Mouse (Mus musculus) liver, embryonic 14.5 days (tissue): Measurements from ENCODE around the gene Xrcc3.

Experiments
- CTCF ChIP-seq: IDR thresholded peaks from 2 replicates; pipeline ENCODE4 v1.5.1; 2016; ENCODE audit warnings: antibody characterized with exemption, low read depth, control low read depth
- EP300 ChIP-seq: IDR thresholded peaks from 2 replicates; pipeline ENCODE4 v1.6.1; 2016; ENCODE audit warnings: antibody characterized with exemption, low read depth

- TF ChIP-seq CTCF, result peak; percentile 41
- TF ChIP-seq EP300, result no peak
Observed at GRCm38 (mm10) chr12:111809762-111810161, 3.9 kb downstream of the Xrcc3 start.
